Mouse (Mus musculus) kidney, embryonic 16.5 days (tissue): ENCODE measurements around the gene Palm2. TPM values are rescaled to one million over a fixed set of nuclear protein-coding genes. Genes with fewer than 3 reads are reported as not detected.

Experiments used
- ATAC-seq: fragments of 200-750 bp; cut with Nextera tagmentation; 2 replicates; pipeline ENCODE4 v1.8.0; 2017; ENCODE audit warnings: moderate TSS enrichment; ENCODE audit not compliant: low FRiP score, low TSS enrichment
- H3K27ac ChIP-seq: fragments of 300-500 bp; sonication (generic); 2 replicates; pipeline ENCODE4 v1.5.1; 2014; ENCODE audit warnings: low read length
- H3K27me3 ChIP-seq: fragments of 300-500 bp; sonication (generic); 2 replicates; pipeline ENCODE4 v1.6.1; 2014; ENCODE audit warnings: low read length, control low read depth, mixed read lengths; ENCODE audit not compliant: insufficient read depth
- H3K36me3 ChIP-seq: fragments of 300-500 bp; sonication (generic); 2 replicates; pipeline ENCODE4 v1.6.1; 2014; ENCODE audit warnings: low read length, control low read depth, mixed read lengths; ENCODE audit not compliant: insufficient read depth
- H3K4me1 ChIP-seq: fragments of 300-500 bp; sonication (generic); 2 replicates; pipeline ENCODE4 v1.6.1; 2014; ENCODE audit warnings: low read length, control low read depth, mixed read lengths; ENCODE audit not compliant: insufficient read depth
- H3K4me2 ChIP-seq: fragments of 300-500 bp; sonication (generic); replicated peaks from 2 replicates; pipeline ENCODE4 v1.6.1; 2014; ENCODE audit warnings: low read depth, low read length
- H3K4me3 ChIP-seq: fragments of 300-500 bp; sonication (generic); 2 replicates; pipeline ENCODE4 v1.5.1; 2014; ENCODE audit warnings: mild to moderate bottlenecking, low read length
- H3K9ac ChIP-seq: fragments of 300-500 bp; sonication (generic); replicated peaks from 2 replicates; pipeline ENCODE4 v1.6.1; 2014; ENCODE audit warnings: low read length
- H3K9me3 ChIP-seq: fragments of 300-500 bp; sonication (generic); 2 replicates; pipeline ENCODE4 v1.6.1; 2016; ENCODE audit warnings: low read length, control low read depth
- WGBS: fragments of 180-500 bp; shearing (Covaris S2); extraction: QIAGEN DNeasy Blood & Tissue Kit; methylation state at CpG from one replicate; pipeline ENCODE4 v1.1.7; 2014; 5-methylcytosine and 5-hydroxymethylcytosine counted together
- polyA plus RNA-seq: library from polyadenylated mRNA; unstranded; fragments of >200 nt; fragmentation: Nextera tagmentation; extraction: Ambion mirVana; gene quantifications from 2 replicates; pipeline ENCODE4 v1.2.1, GENCODE M21; 2015

The Palm2 gene
- polyA plus RNA-seq, 1 experiment from 2014 or later, result 1.6 TPM

DNA sequence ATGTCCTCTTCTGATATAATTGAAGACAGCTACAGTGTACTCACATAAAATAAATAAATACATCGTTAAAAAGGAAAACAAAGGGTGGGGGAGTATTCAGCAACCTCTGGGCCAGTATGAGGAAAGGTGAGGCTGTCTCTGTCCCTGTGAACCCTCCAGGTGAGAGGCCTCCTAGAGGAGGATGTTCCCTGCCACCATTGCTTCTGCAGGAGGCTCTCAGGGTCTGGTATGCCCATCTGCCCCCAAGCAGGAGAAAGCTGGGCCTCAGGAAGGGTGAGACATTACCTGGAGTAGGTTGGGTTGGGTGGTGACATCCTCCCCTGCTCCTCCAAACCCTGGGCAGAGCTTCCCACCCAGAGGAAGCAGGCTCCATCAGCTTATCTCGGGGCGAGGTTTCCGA, 316.6 kb downstream of the Palm2 start:
- Histone ChIP-seq H3K4me2 (no peak overlapping the region), H3K27ac (no peak overlapping the region), H3K36me3 (no peaks in the 10 kb centered on the region), H3K4me3 (no peak overlapping the region), H3K9ac (no peak overlapping the region), H3K4me1 (peaks cover 3% of the 10 kb centered on the region; the same call in 1 of the 2 replicates), H3K27me3 (no peaks in the 10 kb centered on the region), H3K9me3 (0 out of 2 replicates have a peak, but pooled peaks cover under 1% of the 10 kb centered on the region)
- 43% methylated on average over 4 of the region's 4 CpGs for WGBS
- 0 out of 2 replicates have a peak, but pooled peaks have one; percentile 23 for ATAC-seq

- no peaks in the 10 kb centered on the region for H3K36me3 ChIP-seq
- H3K4me3 ChIP-seq, result no peak overlapping the region
- H3K9me3 ChIP-seq, result no peaks in the 10 kb centered on the region
- H3K9ac ChIP-seq, result no peak overlapping the region
- no peak overlapping the region for H3K27ac ChIP-seq
- peaks cover 3% of the 10 kb centered on the region; the same call in 1 of the 2 replicates for H3K4me1 ChIP-seq
- 0 out of 2 replicates have a peak, but pooled peaks have one; percentile 46 for ATAC-seq
- WGBS, result 35% methylated on average over 4 of the region's 4 CpGs
- H3K27me3 ChIP-seq, result no peaks in the 10 kb centered on the region
- no peak overlapping the region for H3K4me2 ChIP-seq
Observed at GRCm38 (mm10) chr4:57751054-57751453, 317.0 kb downstream of the Palm2 start.

- WGBS, result 75% methylated on average over 11 of the region's 11 CpGs
- H3K9ac ChIP-seq, result no peak overlapping the region
- H3K27ac ChIP-seq, result no peak overlapping the region
- no peaks in the 10 kb centered on the region for H3K27me3 ChIP-seq
- H3K4me2 ChIP-seq, result no peak overlapping the region
- no peak overlapping the region for H3K4me3 ChIP-seq
- no peak for ATAC-seq
- no peaks in the 10 kb centered on the region for H3K36me3 ChIP-seq
- peaks cover 3% of the 10 kb centered on the region; the same call in 1 of the 2 replicates for H3K4me1 ChIP-seq
- no peaks in the 10 kb centered on the region for H3K9me3 ChIP-seq
Observed at GRCm38 (mm10) chr4:57751566-57751965, 317.5 kb downstream of the Palm2 start.

- ATAC-seq, result no peak
- Histone ChIP-seq H3K36me3 (no peaks in the 10 kb centered on the region), H3K9ac (no peak overlapping the region), H3K27me3 (no peaks in the 10 kb centered on the region), H3K4me3 (no peak overlapping the region), H3K4me2 (no peak overlapping the region), H3K9me3 (no peaks in the 10 kb centered on the region), H3K27ac (no peak overlapping the region), H3K4me1 (peaks cover 10% of the 10 kb centered on the region)
- 64% methylated on average over 11 of the region's 11 CpGs for WGBS
Observed at GRCm38 (mm10) chr4:57755085-57755484, 321.0 kb downstream of the Palm2 start.

DNA sequence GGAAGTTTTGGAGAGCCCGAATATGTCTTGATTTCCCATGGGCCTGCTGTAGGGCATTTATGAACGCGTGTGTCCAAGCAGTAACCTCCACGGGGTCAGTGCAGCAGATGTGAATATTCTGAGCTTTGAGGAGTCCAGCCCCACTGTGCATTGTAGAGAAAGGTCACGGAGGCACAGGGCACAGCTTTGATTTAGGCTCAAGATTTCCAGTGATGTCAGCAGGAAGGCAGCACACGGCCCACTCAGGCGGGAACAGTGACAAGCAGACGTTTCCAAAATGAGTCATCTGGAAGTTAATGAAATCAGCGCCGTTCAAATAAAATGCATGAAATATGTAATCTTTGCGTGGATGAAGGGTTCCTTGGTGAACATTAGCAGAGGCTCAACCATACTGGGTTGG, 323.9 kb downstream of the Palm2 start:
- Histone ChIP-seq H3K4me2 (no peak overlapping the region), H3K36me3 (no peaks in the 10 kb centered on the region), H3K9me3 (no peaks in the 10 kb centered on the region), H3K9ac (no peak overlapping the region), H3K27me3 (no peaks in the 10 kb centered on the region), H3K27ac (peak overlapping the region; percentile 52; the same call in 1 of the 2 replicates), H3K4me3 (no peak overlapping the region), H3K4me1 (peaks cover 6% of the 10 kb centered on the region; the same call in 1 of the 2 replicates)
- WGBS, result 49% methylated on average over 11 of the region's 11 CpGs
- no peak for ATAC-seq

Other genes with a start within 250 kb of the Palm2 start
- gene Ptpn3, start 132.4 kb upstream of the Palm2 start, polyA plus RNA-seq, result 9.0 and 9.3 TPM in 2 replicates
- gene Pakap, start 133.9 kb downstream of the Palm2 start, polyA plus RNA-seq, result 21.4 and 21.8 TPM in 2 replicates